Mouse (Mus musculus) retina, embryonic 14.5 days (tissue): ENCODE measurements around the gene Stard3.
A peak's percentile ranks its signal among the peaks of the same experiment; 100 is the strongest.

Experiments used
- DNase-seq: peaks from one replicate; pipeline ENCODE4 v3.0.0-alpha.2; 2015; ENCODE audit warnings: low spot score

Gene Stard3

GRCm38 (mm10) chr11:98358161-98359083, at the start of gene Stard3:
Gene Stard3, plus strand, starts transcription at chr11:98358368.
- DNase-seq = peak; percentile 90

- peak; percentile 82 for DNase-seq
Measured at GRCm38 (mm10) chr11:98313790-98314323, 44.3 kb upstream of the Stard3 start.

DNA sequence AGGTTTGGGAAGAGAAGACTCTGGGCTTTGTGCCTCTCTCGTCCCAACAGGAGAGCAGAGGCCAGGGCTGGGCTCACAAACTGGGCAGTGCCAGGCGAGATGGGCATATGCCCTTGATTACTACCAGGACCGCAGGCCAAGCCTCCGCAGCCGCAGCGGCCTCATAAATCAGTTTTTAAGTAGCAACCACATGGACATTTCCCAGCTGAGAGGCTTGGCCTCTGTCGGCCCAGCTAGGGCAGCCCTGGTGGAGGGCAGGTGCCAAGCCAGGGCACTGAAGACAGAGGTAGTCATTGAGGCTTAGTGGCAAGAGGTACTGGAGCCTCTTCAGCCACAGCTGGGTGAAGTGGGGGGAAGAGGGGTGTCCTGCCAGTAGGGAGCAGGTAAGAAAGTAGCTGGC, 40.7 kb upstream of the Stard3 start:
- DNase-seq = no peak

GRCm38 (mm10) chr11:98318421-98319116, 39.6 kb upstream of the Stard3 start:
- DNase-seq = no peak

DNA sequence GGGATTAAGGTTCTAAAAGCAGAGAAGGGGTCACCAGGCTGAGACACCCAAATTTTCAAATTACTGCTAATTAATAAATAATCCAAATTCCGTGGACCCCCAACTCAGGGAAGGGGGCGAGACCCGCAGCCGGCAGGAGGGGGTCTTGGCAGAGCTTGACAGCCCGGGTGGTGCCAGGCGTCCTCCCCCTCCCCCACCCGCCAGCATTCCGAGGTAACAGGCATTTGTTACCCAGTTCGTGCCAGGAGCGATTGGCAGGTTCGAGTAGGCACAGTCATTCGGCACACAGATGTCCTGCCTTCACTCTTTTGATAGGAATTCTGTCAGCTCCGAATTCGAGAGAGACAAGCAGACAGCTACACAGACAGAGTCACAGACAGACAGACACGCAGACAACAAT, 39.0 kb upstream of the Stard3 start:
- no peak for DNase-seq

DNA sequence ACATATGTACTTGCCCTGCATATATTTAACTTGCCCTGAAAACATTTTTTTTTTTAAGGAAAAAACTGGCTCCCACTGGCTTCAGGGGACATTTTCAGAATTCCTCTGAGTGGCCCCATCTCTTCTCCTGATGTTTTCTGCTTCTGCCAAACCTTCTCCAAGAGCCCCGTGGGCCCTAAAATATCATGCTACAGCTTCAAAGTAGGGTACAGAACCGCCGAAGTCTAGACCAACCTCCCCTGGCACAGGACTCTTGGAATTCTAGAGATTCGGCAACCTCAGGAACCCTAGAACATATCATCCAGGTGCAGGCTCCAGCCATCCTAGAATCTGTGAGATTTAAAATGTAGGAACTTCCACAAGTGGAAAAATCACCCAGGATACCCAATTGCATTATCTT, 38.6 kb upstream of the Stard3 start:
- no peak for DNase-seq

- no peak for DNase-seq
Measured at GRCm38 (mm10) chr11:98319944-98320343, 38.2 kb upstream of the Stard3 start.

GRCm38 (mm10) chr11:98320381-98320780, 37.8 kb upstream of the Stard3 start:
- DNase-seq = no peak

- no peak for DNase-seq
Measured at GRCm38 (mm10) chr11:98320806-98321676, 37.1 kb upstream of the Stard3 start.

DNA sequence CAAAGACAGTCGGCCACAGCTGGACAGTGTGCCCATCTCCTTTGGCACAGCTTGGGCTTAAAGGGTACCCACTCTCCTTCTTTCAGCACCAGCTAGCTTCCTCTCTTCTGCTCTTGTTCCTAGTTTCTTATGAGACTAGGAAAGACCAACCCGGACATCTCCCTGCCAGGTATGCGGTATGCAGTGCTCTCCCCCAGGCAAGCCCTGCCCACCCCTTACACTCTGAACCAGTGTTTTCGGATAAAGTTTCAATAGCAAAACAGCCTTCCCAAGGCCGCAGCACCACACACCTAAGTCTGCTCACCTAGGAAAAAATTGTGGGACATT, 36.5 kb upstream of the Stard3 start:
- no peak for DNase-seq

DNA sequence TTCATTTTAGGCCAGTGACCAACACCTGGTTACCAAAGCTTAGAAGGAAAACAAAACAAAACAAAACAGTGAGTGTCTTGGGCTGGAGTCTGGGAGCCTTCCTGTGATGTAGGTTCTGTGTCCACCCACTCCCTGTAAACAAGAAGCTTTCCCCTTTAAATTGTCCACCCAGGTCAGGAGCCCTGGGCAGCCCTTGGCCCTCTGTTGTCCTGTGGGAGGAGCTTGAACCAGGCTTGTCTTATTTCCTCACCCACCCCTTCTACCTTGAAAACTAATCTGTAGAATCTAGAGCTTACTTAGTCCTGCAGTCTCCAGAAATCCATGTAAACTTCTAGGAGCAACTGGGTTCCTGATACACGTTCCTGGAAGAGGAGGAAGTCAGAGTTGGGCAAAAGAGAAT, 36.0 kb upstream of the Stard3 start:
- no peak for DNase-seq

GRCm38 (mm10) chr11:98323136-98323866, 34.9 kb upstream of the Stard3 start:
- DNase-seq = no peak

- peak; percentile 64 for DNase-seq
Measured at GRCm38 (mm10) chr11:98323933-98324332, 34.2 kb upstream of the Stard3 start.

DNA sequence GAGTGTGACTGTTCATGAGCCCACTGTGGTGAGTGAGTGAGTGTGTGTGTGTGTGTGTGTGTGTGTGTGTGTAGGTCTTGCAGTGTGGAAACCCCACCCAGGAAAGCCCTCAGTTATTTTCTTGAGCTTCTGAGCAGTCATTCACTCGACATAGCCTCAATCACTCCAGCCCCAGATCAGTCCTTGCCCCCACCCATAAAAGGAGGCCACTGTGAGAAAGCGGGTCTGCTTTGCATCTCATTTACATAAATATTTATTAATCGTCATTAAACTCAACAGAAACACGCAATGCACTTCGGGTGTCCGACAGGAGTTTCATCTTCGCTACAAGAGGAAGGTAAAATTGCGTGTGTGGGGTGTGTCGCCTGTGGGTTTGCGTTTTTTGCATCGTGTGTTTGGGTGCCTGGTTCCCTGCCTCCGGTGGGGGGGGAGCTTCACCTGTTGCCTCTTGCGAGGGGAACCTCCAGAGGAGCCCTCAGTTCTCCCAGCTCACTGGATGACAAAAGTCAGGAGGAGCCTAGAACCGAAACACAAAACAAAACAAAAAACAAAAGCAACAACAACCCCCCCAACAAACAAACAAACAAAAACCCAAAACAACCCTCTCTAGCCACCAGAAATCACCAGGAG, 32.9 kb upstream of the Stard3 start:
- no peak for DNase-seq

DNA sequence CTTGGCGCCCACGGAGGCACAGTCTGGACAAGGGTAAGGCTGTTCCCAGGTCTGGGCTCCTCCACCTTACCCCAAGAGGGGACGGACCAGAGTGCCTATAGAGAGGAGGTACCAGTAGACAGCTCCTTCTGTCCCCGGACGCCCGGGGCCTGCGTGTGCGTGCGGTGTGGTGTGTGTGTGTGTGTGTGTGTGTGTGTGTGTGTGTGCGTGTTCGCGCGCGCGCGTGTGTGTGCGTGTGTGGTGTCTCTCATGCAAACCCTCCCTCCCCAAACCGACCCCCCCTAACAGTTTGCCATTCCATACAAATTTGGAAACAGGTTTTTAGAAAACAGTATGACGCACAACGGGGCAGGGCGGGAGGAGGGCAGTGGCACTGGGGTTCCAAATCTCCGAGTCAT, 32.3 kb upstream of the Stard3 start:
- DNase-seq = no peak

DNA sequence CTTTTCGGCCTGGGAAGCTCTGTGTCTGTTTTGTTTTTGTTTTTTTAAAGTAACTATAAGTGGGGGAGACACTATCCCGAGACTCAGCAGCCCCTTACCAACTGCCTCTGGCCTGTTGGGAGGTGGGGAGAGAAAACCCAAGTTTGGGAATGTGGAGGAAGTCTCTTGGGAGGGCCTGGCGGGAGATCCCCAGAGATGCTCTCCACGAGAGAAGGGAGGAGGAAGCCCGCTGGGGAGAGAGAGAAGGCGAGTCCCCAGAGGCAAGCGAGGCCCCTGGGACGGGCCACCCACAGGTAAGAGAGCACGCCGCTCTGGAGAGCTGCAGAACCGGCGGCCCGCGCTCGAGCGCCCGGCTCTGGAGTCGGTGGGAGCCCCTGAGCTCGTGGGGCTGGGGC, 31.4 kb upstream of the Stard3 start:
- DNase-seq = no peak

DNA sequence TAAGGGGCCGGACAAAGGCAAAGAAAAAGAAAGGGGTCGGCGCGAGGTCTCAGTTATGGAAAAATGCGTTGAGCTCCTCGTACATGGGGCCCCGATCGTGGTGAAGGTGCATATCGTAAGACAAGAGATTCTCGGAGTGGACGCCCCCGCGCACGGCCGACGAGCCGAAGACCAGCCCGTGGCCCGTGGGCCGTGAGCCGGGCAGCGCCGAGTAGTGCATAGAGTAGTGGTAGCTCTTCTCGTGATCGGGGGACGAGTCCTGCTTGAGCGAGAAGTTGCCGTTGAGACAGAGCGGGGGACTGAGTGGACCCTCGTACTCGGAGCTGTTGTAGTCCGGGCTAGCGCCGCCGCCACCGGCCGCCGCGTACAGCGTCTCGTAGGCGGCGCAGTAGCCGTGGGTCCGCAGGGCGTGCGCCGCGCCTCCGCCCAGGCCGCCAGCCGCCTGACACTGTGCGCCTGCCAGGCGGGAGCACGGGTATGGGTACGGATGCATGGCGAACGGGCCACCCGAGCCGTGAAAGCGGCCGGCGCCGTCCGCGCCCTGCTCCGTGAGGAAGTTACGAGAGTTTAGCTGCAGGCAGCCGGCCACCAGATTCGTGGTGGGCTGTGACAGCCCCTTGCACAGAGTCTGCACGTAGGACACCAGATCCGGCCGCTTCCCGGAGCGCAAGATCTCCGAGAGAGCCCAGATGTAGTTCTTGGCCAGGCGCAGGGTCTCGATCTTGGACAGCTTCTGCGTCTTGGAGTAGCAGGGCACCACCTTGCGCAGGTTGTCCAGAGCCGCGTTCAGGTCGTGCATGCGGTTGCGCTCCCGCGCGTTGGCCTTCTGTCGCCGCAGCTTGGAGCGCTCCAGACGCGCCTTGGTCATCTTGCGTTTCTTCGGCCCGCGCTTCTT, 30.8 kb upstream of the Stard3 start:
- no peak for DNase-seq

- no peak for DNase-seq
Measured at GRCm38 (mm10) chr11:98328031-98328370, 30.2 kb upstream of the Stard3 start.

DNA sequence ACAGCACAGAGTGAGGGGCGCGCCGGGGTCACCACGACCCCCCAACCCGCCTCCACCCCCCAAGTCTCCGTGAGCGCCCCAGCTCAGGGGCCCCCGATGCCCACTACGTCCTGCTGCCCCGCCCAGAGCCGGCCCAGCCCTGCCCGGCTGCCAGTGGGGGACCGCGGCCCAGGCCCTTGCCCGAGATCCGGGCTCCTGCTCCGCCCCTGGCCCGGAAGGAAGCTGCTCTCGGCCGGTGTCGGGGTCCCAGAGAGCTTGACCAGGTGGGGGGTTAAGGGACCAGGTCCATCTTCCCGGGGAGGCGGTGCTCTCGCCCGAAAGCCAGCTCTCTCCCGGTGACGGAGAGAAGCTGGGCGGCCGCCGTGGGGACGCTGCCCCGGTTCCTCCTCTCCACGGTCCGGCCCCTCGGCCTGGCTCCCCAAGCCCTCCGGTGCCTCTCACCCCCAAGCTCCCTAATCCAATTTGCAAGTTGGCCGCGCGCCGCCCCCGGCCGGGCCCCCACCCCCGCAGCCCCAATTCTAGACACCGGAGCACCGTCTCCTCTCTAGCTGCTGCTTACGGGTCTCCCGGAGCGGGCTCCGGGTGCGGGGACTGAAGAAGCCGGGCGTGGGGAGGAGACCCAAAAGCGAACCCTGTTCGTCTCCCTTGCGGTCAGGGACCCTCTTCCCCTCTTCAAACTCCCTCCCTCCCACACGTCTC, 29.6 kb upstream of the Stard3 start:
- no peak for DNase-seq
